Mouse (Mus musculus) CD4-positive, CD25-positive, alpha-beta regulatory T cell, adult 2 months (primary cell): ENCODE data around the gene Kiss1.

Experiments used
- DNase-seq: peaks from one replicate; pipeline ENCODE4 v3.0.0-alpha.2; 2012; ENCODE audit warnings: low read depth, low spot score

Kiss1 gene

DNA sequence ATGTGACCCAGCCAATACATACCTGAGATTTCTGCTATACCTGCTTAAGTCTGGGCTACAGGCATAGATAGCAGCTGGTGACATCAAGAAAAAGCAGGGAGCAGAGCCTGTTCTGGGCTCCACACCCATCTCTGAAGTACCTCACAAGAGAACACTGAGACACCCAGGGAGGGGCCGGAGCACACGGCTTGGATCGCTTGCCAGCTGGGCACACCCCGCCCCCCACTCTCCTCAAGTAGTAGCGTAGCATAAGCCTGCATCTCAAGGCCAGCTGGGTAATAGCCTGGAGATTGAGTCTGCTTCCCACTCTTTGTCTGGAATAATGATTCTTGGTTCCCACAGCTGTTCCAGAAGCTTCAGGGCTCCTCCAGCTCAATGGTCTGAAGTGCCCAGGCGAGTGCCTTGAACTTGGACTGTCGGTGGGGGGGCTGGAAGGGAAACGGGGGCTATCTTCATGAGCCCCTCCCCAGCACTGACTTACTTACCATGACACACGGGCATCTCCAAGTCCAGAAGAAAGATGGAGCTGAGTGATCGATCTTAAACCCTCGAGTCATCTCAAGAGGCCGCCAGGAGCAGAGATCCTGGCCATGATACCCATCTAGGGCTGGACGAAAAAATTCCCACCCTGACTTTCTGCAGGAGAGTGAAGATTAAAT is at the start of gene Kiss1:
Gene Kiss1, plus strand, starts transcription at position 609 of the 659 bp plus-strand sequence.
- DNase-seq: no peak

DNA sequence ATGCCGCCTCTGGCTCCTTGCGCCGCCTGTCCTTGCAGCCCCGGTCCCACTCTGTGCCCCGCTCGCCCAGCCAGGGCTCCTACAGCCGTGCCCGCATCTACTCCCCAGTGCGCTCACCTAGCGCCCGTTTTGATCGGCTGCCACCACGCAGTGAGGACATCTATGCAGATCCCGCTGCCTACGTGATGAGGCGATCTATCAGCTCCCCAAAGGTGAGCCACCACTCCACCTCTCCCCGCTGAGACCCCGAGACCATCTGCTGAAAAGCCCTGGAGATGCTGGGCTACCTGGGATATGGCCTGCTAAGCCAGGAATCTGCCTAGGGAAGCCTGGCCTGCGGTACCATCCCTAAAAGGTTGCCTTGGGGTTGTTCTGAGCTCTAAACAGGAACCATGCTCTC is 47.5 kb upstream of the Kiss1 start:
- no peak for DNase-seq

DNA sequence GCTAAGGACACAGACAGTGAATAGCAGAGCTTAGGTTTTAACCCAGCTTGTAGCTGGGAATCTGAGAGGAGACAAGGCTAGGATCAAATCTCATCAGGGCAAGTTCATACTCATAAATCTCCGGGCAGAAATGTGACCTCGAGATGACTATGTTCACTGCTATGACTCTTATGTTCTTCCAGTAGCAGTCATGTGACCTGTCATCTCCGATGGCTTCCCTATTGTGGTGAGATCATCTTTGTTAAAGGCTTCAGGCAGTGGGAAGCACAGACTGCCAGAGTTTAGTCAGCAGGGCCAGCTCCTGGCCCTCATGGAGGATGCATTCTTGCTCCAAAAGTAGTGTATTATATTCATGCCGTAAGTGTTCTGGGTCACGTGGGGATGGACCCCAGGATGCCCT is 44.7 kb upstream of the Kiss1 start:
- DNase-seq: no peak

DNA sequence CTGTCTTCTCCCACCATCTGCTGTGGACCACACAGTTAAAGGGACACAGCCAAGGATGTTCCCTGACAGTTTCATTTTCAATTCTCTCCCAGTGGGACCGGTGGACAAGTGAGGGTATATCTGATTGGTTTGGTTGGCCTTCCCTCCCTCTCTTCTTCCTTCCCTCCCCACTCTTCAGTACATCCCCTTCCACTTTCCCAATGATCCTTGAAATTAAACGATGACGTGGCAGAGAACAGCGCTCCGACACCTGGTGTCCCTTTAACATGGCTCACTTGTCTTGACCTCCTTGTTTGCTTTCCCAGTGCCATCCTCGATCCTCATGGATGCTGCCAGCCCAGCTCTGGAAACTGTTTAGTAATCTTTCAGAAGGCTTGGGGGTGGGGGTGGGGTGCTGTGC is 43.1 kb upstream of the Kiss1 start:
- no peak for DNase-seq

DNA sequence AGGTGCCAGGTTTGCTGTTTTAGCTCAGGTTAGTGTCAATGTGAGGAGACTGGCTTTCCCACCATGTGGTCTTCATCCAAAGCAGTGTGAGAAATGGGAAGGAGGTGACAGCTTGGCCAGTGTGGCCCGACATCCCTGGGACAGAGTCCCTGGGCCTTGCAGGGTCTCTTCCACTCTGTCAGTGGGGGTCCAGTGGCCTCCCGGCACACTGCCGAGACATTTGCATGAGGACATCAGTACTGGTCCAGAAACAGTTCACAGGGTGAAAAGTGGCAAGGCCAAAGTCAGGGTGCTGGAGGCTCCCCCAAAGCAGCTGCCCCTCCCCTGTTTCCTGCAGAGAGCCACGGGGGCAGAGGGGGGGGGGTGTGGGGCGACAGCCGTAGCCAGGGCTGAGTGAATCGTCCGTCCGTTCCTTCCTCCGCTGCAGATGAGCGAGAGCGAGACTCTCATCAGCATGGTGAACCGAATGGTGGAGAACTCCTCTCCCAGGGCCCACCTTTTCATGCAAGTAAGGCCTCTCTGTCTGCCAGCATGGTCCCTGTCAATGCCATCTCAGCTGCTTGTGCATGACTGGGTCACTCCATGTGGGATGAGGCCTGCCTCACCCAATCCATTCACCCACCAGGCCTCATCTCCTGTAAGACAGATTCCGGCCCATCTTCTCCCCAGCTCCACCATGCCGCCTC is 42.6 kb upstream of the Kiss1 start:
- no peak for DNase-seq

DNA sequence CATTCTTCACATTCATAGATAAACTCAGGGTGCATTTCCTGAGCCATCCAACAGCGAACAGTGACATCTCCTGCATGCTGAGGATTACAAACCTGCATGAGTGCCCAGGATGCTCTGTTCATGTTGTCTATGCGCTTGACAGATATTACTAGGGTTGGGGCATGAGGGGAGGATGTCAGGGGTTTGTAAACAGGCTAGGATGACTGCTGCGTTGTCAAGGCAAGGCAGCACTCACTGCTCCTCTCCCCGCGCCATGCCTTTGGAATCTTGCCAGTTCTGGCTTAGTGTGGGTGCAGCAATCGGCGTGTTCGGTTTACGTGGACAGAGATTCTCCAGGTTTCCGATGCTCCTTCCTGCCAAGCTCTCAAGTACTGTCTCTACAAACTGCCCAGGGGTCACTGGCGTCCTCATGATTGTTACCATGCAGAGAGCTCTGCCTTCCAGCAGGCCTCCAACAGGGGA is 42.0 kb upstream of the Kiss1 start:
- DNase-seq: no peak

DNA sequence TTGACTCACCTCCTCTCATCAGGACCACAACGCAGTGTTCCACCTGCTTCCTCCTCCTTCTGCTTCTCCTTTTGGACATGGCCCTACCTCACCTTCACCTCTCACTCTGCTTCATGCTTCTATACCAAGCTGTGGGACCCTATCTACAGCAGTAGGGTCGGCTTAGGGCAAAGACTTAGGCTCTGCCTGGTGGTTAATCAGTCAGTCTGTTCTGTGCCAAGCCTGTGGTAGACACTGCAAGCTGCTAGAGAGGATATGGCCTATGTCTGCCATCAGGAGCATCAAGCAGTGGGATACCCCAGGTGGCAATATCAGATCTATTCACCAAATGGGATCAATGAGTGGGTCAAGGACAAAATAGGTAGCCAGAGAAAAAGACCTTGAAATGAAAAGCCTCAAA is 41.1 kb upstream of the Kiss1 start:
- DNase-seq: no peak

DNA sequence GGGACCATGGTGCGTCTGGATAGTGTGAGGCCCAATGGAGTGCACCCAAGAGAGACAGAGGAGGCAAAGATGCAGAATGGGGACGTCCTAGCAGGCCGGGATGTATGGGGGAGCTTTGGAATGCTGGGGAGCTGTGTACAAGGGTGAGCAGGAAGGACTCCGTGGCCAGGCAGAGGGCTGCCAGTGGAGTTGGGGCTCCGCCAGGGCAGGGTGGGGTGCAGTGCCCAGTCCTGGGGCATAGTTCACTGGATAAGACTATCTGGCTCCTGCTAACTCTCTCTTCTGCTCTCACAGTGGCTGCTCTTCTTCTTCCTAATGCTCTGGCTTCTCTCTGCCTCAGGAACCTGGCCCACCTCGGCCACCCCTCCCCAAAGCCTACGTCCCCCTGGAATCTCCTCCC is 35.8 kb upstream of the Kiss1 start:
- no peak for DNase-seq

DNA sequence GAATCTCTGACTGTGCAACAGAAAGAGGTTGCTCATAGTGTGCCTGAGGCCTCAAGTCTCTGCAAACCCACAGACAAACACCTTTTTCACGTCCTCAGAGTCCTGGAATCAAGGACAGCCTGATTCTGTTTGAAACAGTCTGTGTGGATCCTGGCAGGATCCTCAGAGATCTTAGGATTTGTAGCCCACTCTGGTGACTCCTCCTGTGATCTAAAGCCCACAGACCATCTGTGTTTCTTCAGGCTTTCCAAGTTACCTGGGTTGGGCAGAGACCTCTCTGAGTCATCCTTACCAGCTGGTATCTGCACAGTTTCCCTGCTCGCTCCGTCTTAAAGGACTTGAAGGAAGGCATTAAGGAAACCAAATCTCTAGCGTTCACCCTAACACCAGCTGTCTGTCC is 34.6 kb upstream of the Kiss1 start:
- DNase-seq: no peak

DNA sequence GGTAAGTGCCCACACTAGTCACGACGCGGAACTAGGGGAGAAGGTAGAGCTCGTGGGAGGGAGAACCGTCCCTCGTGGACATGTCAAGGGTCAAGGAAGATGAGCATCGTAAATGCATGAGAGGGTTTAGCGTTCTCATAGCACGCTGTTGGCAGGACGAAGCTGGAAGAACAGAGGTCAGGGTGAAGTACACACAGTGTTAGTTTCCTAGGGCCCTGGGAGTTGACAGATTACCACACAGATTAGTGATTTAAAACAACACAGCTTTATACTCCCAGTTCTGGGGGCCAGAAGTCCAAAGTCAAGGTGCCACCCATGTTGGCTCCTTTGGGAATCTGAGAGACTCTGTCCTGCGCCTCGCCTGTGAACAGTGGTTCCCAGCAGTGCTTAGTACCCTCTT is 33.8 kb upstream of the Kiss1 start:
- DNase-seq: no peak

DNA sequence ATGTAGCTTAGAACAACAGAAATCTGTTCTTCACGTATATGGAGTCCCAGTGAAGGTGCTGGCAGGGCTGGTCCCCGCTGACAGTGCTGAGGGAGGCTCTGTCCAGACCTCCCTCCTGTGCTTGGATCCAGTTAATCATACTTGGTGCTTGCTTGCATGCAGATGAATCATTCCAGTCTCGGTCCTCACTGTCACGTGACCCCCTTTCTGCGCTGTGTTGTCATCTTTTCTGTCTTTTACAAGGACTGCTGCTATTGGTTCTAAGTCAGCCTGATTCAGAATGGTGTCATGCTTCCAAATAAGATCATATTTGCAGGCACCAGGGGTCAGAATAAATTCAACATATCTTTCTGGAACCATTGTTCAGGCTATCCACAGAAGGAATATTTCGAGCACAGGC is 29.8 kb upstream of the Kiss1 start:
- DNase-seq: no peak

DNA sequence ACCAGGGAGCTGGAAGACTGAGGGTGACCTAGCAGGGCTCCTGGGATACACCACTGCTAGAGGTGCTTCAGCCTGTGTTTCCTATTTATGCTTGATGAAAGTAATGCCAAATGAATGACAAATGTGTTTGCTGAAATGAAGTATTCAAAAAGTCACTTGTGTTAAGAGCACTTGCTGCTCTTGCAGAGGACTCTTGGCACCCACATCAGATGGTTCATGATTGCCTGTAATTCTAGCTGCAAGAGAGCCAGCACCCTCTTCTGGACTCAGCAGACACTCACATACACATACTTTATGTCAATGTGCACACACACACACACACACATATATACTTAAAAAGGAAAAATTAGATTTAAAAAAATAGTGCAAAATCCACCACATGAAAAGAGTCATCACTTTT is 29.1 kb upstream of the Kiss1 start:
- DNase-seq: no peak

DNA sequence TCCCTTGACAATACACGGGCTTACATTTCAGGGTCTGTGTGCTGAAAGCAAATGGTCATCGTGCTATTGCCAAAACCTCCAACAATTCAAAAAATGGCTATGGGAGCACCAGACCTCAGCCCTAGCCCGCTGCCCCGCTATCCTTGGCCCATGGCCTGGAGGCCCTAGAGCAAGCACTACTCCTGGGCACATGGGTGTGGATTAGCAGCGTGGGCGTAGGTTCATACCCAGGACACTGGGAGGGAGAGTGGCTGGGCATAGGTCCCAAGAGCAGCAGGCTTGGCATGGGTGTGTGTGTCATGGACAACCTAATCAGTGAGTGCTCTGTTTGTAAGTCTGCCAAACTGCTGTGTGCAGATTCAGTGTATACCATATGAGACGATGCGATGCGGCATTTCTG is 25.3 kb upstream of the Kiss1 start:
- DNase-seq: no peak

DNA sequence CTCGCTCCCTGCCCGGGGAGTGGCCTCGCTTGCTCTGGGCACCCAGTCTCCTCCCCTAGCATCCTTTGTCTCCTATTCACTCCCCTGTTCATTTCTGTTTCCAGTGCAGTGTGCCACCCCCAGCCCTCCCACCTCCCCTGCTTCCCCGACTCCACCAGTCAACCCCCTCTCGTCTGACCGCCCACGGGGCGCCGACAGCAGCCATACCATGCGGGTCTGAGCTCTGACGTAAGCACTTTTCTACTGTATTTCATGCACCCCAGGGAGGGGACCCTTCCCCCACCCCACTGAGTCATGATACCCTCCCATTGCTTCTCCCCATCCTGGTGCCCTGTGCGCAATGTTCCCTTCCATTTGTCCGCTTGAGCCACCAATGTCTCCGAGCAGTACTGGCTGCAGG is 22.9 kb upstream of the Kiss1 start:
- no peak for DNase-seq

DNA sequence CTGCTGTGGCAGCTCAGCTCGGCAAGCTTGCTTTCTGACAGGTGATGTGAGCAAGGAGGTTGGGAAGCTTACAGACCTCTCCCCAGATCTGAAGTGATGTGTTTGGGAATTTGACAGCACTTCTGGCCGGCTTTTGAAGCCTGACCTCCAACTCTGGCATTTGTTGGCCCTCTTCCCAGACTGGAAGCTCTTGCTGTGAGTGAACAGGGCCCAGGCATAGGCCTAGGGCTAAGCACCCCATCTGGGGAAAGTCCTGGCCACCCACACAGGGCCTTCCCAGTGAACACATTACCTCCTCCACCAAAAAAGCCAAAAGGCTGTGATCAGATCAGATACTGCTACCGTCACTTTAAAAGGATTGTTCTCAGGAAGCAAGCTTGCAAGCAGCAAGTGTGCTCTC is 19.1 kb upstream of the Kiss1 start:
- no peak for DNase-seq

DNA sequence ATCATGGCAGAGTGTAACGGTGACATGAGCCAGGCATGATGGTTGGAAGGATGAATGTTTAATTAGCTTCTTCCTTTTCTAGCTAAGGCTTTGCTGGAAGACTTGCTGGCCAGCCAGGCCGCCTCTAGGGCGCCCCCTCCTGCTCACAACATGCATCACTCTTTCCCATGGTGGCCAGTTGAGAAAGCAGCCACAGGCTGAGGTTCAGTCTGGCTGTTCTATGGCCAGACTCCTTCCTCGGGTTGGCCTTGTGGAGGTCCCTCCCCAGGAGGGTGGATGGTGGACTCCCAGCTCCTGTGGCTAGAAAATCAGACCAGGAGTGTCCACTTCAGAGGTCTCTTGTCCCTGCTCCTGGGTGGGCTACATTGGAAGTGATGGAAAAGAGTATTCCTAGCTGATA is 14.8 kb upstream of the Kiss1 start:
- peak; percentile 64 for DNase-seq

DNA sequence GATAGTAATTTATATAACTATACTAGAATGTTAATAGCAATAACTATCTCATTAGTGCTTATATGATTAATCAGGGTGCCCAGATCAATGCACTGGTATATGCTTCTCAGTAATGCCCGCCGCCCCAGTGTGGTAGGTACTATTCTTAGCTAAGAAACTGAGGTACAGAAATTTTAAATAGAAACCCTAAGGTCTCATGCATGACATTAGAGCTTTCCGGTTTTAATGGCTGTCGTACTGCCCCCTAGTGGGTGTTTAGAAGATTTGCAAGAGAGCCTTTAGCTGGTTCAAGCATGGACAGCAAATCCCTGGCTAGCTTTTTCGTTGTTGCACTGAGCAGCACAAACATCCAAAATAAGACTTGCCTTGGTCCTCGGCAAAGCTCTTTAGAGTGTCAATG is 14.4 kb upstream of the Kiss1 start:
- peak; percentile 69 for DNase-seq

DNA sequence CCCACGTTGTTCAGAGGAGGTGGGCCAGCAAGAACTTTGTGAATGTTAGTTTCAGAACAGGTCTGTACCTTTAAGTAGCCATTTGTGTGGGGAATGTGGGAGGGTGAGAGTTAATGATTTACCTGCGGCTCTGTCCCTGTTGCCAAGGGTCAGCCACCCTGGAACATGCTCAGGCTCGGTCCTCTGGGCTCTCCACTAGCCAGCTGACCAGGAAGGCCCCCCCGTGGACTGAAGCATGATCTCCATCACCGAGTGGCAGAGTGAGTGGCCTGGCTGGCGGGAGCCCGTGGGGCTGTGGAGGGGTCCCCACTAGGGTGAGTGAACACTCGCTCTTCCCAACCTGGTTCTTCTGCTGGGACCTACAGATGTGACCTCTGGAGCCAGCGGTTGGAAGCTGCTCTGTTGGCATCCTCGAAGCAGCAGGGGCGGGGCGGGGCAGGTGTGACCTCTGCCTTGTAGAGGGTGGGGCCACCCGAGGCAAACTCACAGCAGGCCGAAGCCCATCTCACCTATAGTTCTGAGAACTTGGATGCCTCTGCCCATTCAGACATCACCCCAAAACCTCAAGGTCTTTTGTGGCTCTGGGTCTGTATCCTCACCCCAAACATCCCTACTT is 11.9 kb upstream of the Kiss1 start, which contains the start of gene Golt1a:
Gene Golt1a, plus strand, starts transcription at position 149 of the 616 bp plus-strand sequence.
- DNase-seq: no peak

DNA sequence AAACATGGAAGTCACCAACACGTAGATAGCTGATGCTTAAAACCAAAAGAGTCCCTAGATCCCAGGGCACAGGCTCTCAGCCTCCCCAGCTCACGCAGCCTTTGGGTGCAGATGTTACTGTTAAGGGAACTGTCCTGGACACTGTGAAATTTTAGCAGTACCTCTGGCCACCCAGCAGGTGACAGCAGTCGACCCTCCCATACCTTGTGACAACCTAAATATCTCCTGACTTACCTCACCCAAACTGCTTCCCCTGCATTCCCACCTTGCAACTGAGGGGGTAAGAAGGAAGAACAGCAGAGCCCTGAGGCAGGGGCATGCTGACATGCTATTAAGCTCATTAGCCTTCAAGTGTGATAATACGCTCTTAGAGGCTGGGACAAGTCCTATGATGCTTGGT is 10.4 kb upstream of the Kiss1 start:
- DNase-seq: no peak

DNA sequence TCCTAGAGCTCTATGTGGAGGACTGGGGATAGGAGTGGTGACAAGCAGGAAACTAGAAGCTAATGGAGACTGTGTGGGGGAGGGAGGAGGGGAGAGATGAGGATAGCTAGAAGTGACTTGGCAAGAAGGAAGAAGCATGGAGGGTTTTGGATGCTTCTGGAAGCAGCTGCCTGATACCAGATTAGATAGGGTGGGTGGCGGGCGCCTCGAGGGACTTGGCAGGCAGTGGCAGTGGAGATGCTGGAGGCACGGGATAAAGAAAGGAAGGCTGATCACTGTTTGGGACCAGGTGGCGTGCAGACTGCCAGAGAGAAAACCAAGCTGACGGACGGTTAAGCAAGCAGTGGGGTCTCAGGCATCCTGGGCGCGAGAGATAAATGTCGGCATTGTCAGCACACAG is 9.7 kb upstream of the Kiss1 start:
- no peak for DNase-seq

DNA sequence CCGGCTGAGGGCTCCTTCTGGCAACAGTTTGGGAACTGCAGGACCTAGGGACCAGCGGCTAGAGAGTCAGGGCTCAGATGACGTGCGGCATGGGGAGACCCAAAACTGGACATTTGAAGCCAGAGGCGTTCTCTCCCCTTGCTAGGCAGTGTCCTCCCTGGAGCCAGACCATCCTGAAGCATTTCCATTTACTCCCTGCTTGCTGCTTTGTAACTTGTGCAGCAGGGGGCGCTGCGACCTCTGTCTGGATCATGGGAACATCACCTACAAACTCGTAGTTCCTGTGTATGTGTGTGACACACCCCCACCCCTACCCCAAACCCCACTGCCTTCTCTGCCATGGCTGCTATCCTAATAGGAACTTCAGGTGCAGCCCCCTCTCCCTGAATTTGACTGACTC is 7.3 kb upstream of the Kiss1 start:
- DNase-seq: peak; percentile 59

DNA sequence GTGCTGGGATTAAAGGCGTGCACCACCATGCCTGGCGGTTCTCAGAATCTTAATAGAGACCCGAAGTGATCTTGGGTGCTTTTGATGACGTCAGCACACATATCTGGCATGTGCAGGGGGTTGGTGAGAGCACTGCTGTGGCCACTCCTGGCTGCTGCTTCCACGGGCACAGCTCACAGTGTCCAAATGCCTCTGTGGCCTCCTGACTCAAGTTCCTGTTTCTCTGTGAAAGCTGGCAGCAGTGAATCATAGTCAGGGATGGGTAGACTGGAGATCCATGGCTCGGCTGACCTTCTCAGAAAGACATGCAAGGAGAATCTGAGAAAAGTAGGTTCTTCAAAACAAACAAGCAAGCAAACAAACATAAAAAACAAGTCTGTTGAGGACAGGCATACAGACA is 5.9 kb upstream of the Kiss1 start:
- no peak for DNase-seq

DNA sequence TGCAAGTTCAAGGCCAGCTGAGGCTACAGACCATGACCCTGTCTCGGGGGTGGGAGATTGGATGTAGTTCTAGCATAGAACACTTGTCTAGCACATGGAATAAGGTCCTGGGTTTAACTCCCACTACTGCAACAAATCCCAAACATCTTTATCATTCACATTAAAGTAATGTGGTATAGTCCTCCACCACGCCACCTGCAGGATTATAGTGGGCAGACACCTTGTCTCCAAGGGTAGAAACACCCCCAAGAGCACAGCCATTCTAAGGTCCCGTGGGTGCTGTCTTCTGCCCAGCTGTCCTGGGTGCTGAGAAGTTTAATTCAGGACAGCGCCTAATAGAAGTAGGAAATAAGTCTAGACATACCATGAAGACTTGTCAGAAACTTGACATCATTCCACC is 5.1 kb upstream of the Kiss1 start:
- no peak for DNase-seq
